Mouse (Mus musculus): Measurements from ENCODE around the gene Best1.

- TF ChIP-seq EP300 (IDR thresholded peaks at IDR 0.05; ENCODE audit: low read depth) (no peak), CTCF (IDR thresholded peaks at IDR 0.05; ENCODE audit: low read depth) (no peak)
These were observed 4.0 kb downstream of the Best1 start for GRCm38 (mm10) chr19:9997204-9998062.

All from heart, postnatal 0 days (tissue).